Mouse (Mus musculus): ENCODE results near the gene Ndufa13. TPM values are rescaled to one million over a fixed set of nuclear protein-coding genes. Genes with fewer than 3 reads are reported as not detected.

Gene Ndufa13
- polyA plus RNA-seq, 1 experiment from 2014 or later = 170 TPM

DNA sequence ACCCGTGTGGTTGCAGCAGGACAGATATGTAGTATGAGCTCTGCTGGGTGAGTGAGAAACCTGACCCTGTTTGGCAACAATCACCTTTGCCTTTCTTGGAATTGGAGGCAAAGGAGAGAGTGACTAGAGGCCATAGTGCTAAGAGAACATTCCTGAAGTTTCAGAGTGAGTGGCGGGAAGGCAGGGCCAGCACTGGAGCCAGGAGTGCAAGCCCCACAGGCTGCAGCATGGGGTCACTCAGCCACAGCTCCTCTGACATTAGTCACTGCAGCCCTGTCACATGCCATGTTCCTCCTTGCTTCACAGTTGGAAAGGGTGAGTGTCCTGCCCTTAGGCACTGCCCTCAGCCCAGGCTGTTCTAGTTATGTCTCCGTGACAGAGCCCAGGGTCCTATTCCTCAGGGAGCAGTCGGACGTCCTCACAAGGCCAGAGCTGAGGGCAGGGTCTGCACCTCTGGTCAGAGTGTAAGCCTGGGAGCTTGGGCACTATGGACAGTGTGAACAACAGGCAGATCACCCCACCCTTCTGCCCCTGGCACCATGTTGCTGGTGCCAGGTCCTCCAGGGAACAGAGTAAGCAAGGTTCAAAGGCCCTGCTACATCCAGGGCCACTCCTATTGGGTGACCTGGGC, 34.5 kb downstream of the Ndufa13 start:
- H3K4me2 ChIP-seq (ENCODE audit: low read length) = no peak overlapping the region
- H3K27ac ChIP-seq (replicated peaks; ENCODE audit: low read depth, low read length) = no peak overlapping the region
- H3K4me3 ChIP-seq (replicated peaks; ENCODE audit: low read depth, low read length) = no peak overlapping the region
- H3K9ac ChIP-seq (replicated peaks; ENCODE audit: low read length) = no peak overlapping the region
- DNase-seq (no peak), ATAC-seq (ENCODE audit: low FRiP score, low TSS enrichment) (no peak)
- no peaks in the 10 kb centered on the region for H3K9me3 ChIP-seq (ENCODE audit: control insufficient read depth, low read length)
- WGBS = 85% methylated on average over 5 of the region's 5 CpGs
- H3K4me1 ChIP-seq (ENCODE audit: control insufficient read depth, insufficient read depth, low read length) = no peaks in the 10 kb centered on the region
- peaks cover 43% of the 10 kb centered on the region for H3K36me3 ChIP-seq (ENCODE audit: control insufficient read depth, insufficient read depth, low read length)
- no peaks in the 10 kb centered on the region for H3K27me3 ChIP-seq (ENCODE audit: control insufficient read depth, insufficient read depth, low read length)

- DNase-seq (no peak), ATAC-seq (ENCODE audit: low FRiP score, low TSS enrichment) (no peak)
- H3K36me3 ChIP-seq (ENCODE audit: control insufficient read depth, insufficient read depth, low read length) = peaks cover 45% of the 10 kb centered on the region
- no peak overlapping the region for H3K9ac ChIP-seq (replicated peaks; ENCODE audit: low read length)
- no peak overlapping the region for H3K4me2 ChIP-seq (ENCODE audit: low read length)
- H3K9me3 ChIP-seq (ENCODE audit: control insufficient read depth, low read length) = no peaks in the 10 kb centered on the region
- 88% methylated on average over 5 of the region's 5 CpGs for WGBS
- no peak overlapping the region for H3K27ac ChIP-seq (replicated peaks; ENCODE audit: low read depth, low read length)
- H3K4me1 ChIP-seq (ENCODE audit: control insufficient read depth, insufficient read depth, low read length) = no peaks in the 10 kb centered on the region
- no peaks in the 10 kb centered on the region for H3K27me3 ChIP-seq (ENCODE audit: control insufficient read depth, insufficient read depth, low read length)
- no peak overlapping the region for H3K4me3 ChIP-seq (replicated peaks; ENCODE audit: low read depth, low read length)
These were observed 38.2 kb downstream of the Ndufa13 start for GRCm38 (mm10) chr8:69864180-69864579.

GRCm38 (mm10) chr8:69863387-69864020, 38.9 kb downstream of the Ndufa13 start:
- Histone ChIP-seq H3K36me3 (ENCODE audit: control insufficient read depth, insufficient read depth, low read length) (peaks cover 50% of the 10 kb centered on the region), H3K9me3 (ENCODE audit: control insufficient read depth, low read length) (no peaks in the 10 kb centered on the region), H3K4me2 (ENCODE audit: low read length) (no peak overlapping the region), H3K9ac (replicated peaks; ENCODE audit: low read length) (no peak overlapping the region), H3K4me3 (replicated peaks; ENCODE audit: low read depth, low read length) (no peak overlapping the region), H3K4me1 (ENCODE audit: control insufficient read depth, insufficient read depth, low read length) (no peaks in the 10 kb centered on the region), H3K27me3 (ENCODE audit: control insufficient read depth, insufficient read depth, low read length) (no peaks in the 10 kb centered on the region), H3K27ac (replicated peaks; ENCODE audit: low read depth, low read length) (no peak overlapping the region)
- no peak for DNase-seq
- 91% methylated on average over 5 of the region's 5 CpGs for WGBS
- no peak for ATAC-seq (ENCODE audit: low FRiP score, low TSS enrichment)

DNA sequence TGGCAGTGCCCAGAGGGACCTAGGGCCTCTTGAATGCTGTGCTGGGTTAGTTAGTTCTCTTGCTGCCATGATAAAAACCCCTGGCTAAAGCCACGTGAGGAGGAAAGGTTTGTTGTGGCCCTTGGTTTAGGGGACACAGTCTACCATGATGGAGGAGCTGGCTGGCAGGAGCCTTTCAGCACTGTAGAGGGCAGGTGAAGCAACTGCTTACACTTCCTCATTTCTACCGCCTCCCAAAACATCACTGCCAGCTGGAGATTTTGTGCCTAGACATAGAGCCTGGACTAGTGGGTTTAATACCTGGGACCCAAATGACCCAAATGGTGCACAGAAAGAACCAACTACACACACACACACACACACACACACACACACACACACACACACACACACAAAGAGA, 41.1 kb downstream of the Ndufa13 start:
- H3K9me3 ChIP-seq (ENCODE audit: control insufficient read depth, low read length) = no peaks in the 10 kb centered on the region
- DNase-seq (no peak), ATAC-seq (ENCODE audit: low FRiP score, low TSS enrichment) (no peak)
- no peak overlapping the region for H3K9ac ChIP-seq (replicated peaks; ENCODE audit: low read length)
- no peaks in the 10 kb centered on the region for H3K4me1 ChIP-seq (ENCODE audit: control insufficient read depth, insufficient read depth, low read length)
- H3K4me2 ChIP-seq (ENCODE audit: low read length) = no peak overlapping the region
- WGBS = 66% methylated on average over 2 of the region's 2 CpGs
- H3K4me3 ChIP-seq (replicated peaks; ENCODE audit: low read depth, low read length) = no peak overlapping the region
- H3K27ac ChIP-seq (replicated peaks; ENCODE audit: low read depth, low read length) = no peak overlapping the region
- H3K27me3 ChIP-seq (ENCODE audit: control insufficient read depth, insufficient read depth, low read length) = no peaks in the 10 kb centered on the region
- peaks cover 50% of the 10 kb centered on the region for H3K36me3 ChIP-seq (ENCODE audit: control insufficient read depth, insufficient read depth, low read length)

- Histone ChIP-seq H3K36me3 (ENCODE audit: control insufficient read depth, insufficient read depth, low read length) (peaks cover 49% of the 10 kb centered on the region), H3K4me1 (ENCODE audit: control insufficient read depth, insufficient read depth, low read length) (no peaks in the 10 kb centered on the region), H3K27me3 (ENCODE audit: control insufficient read depth, insufficient read depth, low read length) (no peaks in the 10 kb centered on the region), H3K4me3 (replicated peaks; ENCODE audit: low read depth, low read length) (no peak overlapping the region), H3K9ac (replicated peaks; ENCODE audit: low read length) (no peak overlapping the region), H3K9me3 (ENCODE audit: control insufficient read depth, low read length) (no peaks in the 10 kb centered on the region), H3K27ac (replicated peaks; ENCODE audit: low read depth, low read length) (no peak overlapping the region), H3K4me2 (ENCODE audit: low read length) (no peak overlapping the region)
- ATAC-seq (ENCODE audit: low FRiP score, low TSS enrichment) = no peak
- DNase-seq = peak; percentile 19
- WGBS = 53% methylated on average over 4 of the region's 4 CpGs
These were observed 41.6 kb downstream of the Ndufa13 start for GRCm38 (mm10) chr8:69860807-69861206.

GRCm38 (mm10) chr8:69853869-69854268, 48.5 kb downstream of the Ndufa13 start:
- ATAC-seq (ENCODE audit: low FRiP score, low TSS enrichment) = no peak
- Histone ChIP-seq H3K27me3 (ENCODE audit: control insufficient read depth, insufficient read depth, low read length) (no peaks in the 10 kb centered on the region), H3K4me3 (replicated peaks; ENCODE audit: low read depth, low read length) (no peak overlapping the region), H3K27ac (replicated peaks; ENCODE audit: low read depth, low read length) (no peak overlapping the region), H3K9ac (replicated peaks; ENCODE audit: low read length) (no peak overlapping the region), H3K4me1 (ENCODE audit: control insufficient read depth, insufficient read depth, low read length) (no peaks in the 10 kb centered on the region), H3K9me3 (ENCODE audit: control insufficient read depth, low read length) (no peaks in the 10 kb centered on the region), H3K36me3 (ENCODE audit: control insufficient read depth, insufficient read depth, low read length) (peaks cover 2% of the 10 kb centered on the region; the same call in 1 of the 2 replicates), H3K4me2 (ENCODE audit: low read length) (no peak overlapping the region)
- 97% methylated on average over 10 of the region's 10 CpGs for WGBS
- no peak for DNase-seq

GRCm38 (mm10) chr8:69850926-69851506, 51.3 kb downstream of the Ndufa13 start:
- Histone ChIP-seq H3K4me2 (ENCODE audit: low read length) (no peak overlapping the region), H3K9me3 (ENCODE audit: control insufficient read depth, low read length) (no peaks in the 10 kb centered on the region), H3K27me3 (ENCODE audit: control insufficient read depth, insufficient read depth, low read length) (no peaks in the 10 kb centered on the region), H3K9ac (replicated peaks; ENCODE audit: low read length) (no peak overlapping the region), H3K36me3 (ENCODE audit: control insufficient read depth, insufficient read depth, low read length) (no peaks in the 10 kb centered on the region), H3K27ac (replicated peaks; ENCODE audit: low read depth, low read length) (no peak overlapping the region), H3K4me3 (replicated peaks; ENCODE audit: low read depth, low read length) (no peak overlapping the region), H3K4me1 (ENCODE audit: control insufficient read depth, insufficient read depth, low read length) (no peaks in the 10 kb centered on the region)
- no peak for ATAC-seq (ENCODE audit: low FRiP score, low TSS enrichment)
- DNase-seq = no peak
- WGBS = 88% methylated on average over 7 of the region's 7 CpGs

DNA sequence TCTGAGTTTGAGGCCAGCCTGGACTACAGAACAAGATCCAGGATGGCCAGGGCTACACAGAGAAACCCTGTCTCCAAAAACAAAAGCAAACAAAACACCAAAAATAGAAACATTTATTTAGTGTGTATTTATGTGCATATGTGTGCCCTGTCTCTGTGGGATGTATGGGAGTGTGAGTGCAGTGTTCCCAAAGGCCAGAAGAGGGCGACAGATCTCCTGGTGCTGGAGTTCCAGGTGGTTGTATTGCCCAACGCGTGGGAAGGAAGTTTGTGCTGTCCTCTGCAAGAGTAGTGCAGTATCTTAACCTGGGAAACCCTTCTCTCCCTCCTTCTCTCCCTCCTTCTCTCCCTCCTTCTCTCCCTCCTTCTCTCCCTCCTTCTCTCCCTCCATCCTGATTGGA, 52.5 kb downstream of the Ndufa13 start:
- Histone ChIP-seq H3K4me2 (ENCODE audit: low read length) (no peak overlapping the region), H3K27ac (replicated peaks; ENCODE audit: low read depth, low read length) (no peak overlapping the region), H3K9me3 (ENCODE audit: control insufficient read depth, low read length) (no peaks in the 10 kb centered on the region), H3K36me3 (ENCODE audit: control insufficient read depth, insufficient read depth, low read length) (no peaks in the 10 kb centered on the region), H3K27me3 (ENCODE audit: control insufficient read depth, insufficient read depth, low read length) (no peaks in the 10 kb centered on the region), H3K4me3 (replicated peaks; ENCODE audit: low read depth, low read length) (no peak overlapping the region), H3K4me1 (ENCODE audit: control insufficient read depth, insufficient read depth, low read length) (no peaks in the 10 kb centered on the region), H3K9ac (replicated peaks; ENCODE audit: low read length) (no peak overlapping the region)
- no peak for ATAC-seq (ENCODE audit: low FRiP score, low TSS enrichment)
- WGBS = 38% methylated on average over 3 of the region's 3 CpGs
- DNase-seq = no peak

DNA sequence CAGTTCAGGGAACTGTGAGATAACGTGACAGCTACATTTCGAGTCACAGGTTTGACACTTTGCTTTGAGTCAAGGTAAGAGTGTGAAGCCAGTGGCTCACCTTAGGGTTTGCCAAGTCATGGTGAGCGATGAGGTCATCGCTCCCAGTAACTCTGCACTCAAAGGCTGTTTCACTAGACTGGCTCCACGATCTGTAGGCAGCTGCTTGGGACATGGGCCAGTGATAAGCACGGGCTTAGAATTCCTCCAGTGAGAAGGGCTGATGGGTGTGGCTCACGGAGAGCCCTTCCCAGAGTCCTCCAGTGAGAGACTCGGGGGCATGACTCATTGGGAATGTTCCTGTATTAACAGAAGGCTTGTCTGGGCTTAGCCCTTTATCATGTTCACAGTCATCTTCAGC, 53.4 kb downstream of the Ndufa13 start:
- Histone ChIP-seq H3K27ac (replicated peaks; ENCODE audit: low read depth, low read length) (no peak overlapping the region), H3K4me3 (replicated peaks; ENCODE audit: low read depth, low read length) (no peak overlapping the region), H3K9me3 (ENCODE audit: control insufficient read depth, low read length) (no peaks in the 10 kb centered on the region), H3K9ac (replicated peaks; ENCODE audit: low read length) (no peak overlapping the region), H3K4me2 (ENCODE audit: low read length) (no peak overlapping the region), H3K36me3 (ENCODE audit: control insufficient read depth, insufficient read depth, low read length) (no peaks in the 10 kb centered on the region), H3K4me1 (ENCODE audit: control insufficient read depth, insufficient read depth, low read length) (no peaks in the 10 kb centered on the region), H3K27me3 (ENCODE audit: control insufficient read depth, insufficient read depth, low read length) (no peaks in the 10 kb centered on the region)
- WGBS = 95% methylated on average over 8 of the region's 8 CpGs
- ATAC-seq (ENCODE audit: low FRiP score, low TSS enrichment) (no peak), DNase-seq (no peak)
